Mouse (Mus musculus): ENCODE data around the gene Igf2bp2.

- no peak for TF ChIP-seq CTCF (IDR thresholded peaks at IDR 0.05; ENCODE audit: insufficient read depth, low read depth, low read length)
- TF ChIP-seq POLR2A (IDR thresholded peaks at IDR 0.05; ENCODE audit: insufficient read depth, low read depth, low read length), result no peak
Measured at GRCm38 (mm10) chr16:22046739-22047366, 116.2 kb downstream of the Igf2bp2 start.

Measured in olfactory bulb, adult 2 months (tissue).